Mouse (Mus musculus) T-helper 1 cell (primary cell): ENCODE data around the gene Dnase2b.

ENCODE experiments used
- in situ Hi-C: fragments of 300-600 bp; cut with MboI, MseI; formaldehyde crosslinking; loops from one replicate; pipeline ENCODE4 v1.15.1; 2025; ENCODE audit warnings: high pct_unique_total_duplicates

Dnase2b gene

GRCm38 (mm10) chr3:146570939-146571338 lies 44.5 kb downstream of the Dnase2b start:
- in situ Hi-C loops, result no loop called here

DNA sequence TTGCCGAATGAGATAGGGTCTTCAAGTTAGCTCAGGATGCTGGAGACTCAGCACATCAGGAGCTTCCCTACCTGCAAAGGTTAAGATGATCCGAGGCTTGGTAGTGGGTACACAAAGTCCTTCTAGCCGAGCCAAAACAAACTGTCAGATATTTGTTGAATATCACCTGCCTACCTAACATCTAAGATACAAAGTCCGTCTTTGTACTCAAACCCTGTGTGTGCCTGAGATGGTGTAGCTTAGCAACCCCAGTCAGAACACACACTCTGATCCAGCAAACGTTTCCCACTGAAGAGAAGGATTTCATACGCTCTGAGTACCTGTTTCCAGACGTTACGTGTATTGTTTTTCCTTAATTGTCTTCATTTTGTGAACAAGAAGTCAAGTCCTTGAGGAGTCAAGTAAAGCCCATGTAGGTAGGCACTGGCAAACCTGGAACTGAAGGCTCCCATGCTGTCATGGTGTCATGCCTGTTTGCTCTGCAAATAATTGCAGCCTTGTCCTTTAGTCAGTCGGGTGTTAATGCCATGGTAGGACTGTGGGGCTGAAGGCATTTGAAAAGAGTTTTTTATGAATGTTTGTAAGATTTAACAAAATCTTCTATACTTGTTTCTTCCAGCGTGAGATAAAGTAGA lies 45.1 kb downstream of the Dnase2b start, which contains the start of gene Uox:
Uox (plus strand) TSS at position 279 of the 635 bp plus-strand sequence.
- in situ Hi-C loops, result no loop called here

DNA sequence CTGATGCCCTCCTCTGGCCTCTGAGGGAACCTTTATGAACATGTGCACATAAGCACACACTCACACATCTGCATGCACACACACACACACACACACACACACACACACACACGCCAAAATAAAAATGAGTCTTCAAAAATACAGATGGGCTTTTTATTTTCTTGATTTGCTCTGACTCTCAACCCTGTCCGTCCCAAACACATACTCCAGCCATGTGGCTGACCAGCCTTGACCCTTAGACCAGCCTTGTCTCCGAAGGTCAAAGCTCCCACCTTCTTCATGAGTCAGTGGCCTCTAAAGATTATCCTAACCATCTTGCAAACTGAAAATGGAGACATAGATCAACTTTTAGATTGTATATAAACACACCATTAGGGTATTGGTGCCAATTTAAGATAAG lies 45.8 kb downstream of the Dnase2b start:
- in situ Hi-C loops, result loop anchor here (10.0 kb wide), 2 partner anchors 225 to 345 kb away; no protein-coding TSS in a partner anchor

DNA sequence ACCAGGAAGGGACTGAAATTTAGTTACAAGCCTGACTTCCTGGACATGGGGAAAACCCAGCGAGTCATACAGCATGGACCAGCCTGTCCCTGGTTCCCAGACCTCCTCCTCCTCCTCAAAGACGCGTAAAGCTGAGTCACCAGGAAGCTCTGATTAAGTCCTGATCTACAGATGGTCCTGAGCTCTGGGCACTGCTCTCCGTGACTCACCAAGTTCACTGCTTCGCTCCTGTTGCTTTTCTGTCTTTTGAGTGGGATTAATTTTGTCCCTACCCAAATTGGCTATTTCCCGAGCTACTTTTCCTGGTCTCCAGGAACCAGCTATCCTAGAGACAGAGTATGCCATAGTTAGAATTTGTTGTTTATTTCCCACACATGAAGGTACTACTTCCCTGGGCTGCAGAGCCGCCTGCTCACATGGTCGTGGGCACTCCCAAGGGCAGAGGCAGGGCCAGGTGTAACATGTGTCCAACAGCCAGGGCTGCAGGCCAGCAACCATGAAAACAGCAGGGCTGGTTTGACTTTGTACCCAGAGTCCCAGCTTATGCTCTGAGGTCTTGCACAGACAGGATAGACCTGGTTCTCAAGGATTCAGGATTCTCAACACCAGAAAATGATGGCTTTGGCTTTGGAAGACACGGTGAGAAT lies 47.4 kb downstream of the Dnase2b start:
- in situ Hi-C loops, result loop anchor here (10.0 kb wide), 2 partner anchors 227 to 347 kb away; no protein-coding TSS in a partner anchor

- in situ Hi-C loops, result loop anchor here (10.0 kb wide), 2 partner anchors 227 to 347 kb away; no protein-coding TSS in a partner anchor
Measured at GRCm38 (mm10) chr3:146567366-146567765, 48.0 kb downstream of the Dnase2b start.

DNA sequence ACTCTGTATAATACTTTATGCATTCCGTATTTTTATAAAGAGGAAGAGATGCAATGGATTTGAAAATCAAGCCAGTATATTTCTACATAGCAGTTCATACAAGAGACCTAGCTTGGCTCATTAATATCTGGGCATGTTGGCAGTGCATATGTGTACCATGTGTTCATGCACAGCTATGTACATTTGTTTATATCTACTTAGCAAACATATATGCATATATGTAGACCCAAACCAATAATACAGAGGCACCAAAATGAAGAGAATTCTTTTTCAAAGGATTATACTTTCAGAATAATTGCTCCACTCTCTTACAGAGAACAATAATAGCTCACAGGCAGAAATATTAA lies 50.4 kb downstream of the Dnase2b start:
- in situ Hi-C loops, result loop anchor here (10.0 kb wide), 2 partner anchors 230 to 350 kb away; no protein-coding TSS in a partner anchor

DNA sequence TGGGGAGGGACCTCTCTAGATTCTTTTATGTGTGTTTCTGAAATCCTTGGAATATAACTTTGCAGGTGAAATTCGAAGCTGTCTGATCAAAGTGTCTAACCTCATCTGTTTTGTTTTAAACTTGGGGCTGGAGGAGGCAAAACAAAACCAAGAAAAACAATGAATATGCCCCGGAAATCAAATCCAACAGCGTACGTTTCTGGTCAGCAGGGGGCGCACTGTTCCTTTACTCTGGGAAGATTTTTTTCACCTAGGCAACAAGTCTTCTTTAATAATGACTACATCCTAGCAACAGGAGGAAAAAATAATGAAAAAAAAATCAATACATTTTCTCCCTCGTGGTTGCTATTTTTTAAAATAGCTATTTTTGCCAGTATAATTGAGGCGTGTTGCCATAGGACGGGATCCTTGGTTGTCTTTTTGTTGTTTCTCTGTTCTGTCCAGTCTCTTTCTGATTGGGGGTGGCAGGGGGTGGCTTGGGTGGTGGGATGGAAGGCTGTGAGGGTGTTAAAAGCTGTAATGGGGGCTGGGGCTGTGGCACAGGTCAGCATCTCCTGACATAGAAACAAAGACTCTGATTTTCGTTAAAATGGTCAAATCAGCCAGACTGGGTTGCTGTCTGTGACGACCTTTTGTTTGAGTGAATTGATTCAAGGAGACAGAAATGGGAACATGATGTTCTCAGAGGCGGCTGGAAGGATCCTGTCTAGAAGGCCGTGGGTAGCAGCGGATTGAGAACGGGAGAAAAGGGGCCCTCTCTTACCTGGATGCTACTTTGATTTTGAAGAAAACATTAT lies 50.9 kb downstream of the Dnase2b start:
- in situ Hi-C loops, result loop anchor here (10.0 kb wide), 2 partner anchors 230 to 350 kb away; no protein-coding TSS in a partner anchor

DNA sequence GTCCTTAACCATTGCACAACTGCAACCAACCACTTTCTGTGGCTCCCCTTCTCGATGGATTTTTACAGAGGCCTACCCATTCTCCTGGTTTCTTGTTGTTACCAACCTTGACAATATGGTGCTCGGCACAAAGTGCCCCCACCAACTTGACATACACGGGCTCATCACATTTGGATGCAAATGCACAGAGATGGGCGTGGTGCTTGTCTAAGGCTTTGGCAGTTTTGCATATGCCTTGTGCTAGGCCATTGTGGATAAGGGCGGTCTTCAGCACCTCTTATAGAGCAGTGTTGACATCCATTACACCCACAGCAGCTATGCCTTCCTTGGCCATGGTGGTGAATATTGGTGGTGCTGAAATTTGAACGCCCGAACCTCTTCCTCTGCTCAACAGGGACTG lies 52.5 kb downstream of the Dnase2b start:
- in situ Hi-C loops, result loop anchor here (10.0 kb wide), 2 partner anchors 232 to 352 kb away; no protein-coding TSS in a partner anchor

- in situ Hi-C loops, result no loop called here
Measured at GRCm38 (mm10) chr3:146557507-146557906, 57.9 kb downstream of the Dnase2b start.

GRCm38 (mm10) chr3:146556567-146556966 lies 58.8 kb downstream of the Dnase2b start:
- in situ Hi-C loops, result no loop called here

- in situ Hi-C loops, result no loop called here
Measured at GRCm38 (mm10) chr3:146554816-146555215, 60.6 kb downstream of the Dnase2b start.

GRCm38 (mm10) chr3:146543632-146544031 lies 71.8 kb downstream of the Dnase2b start:
- in situ Hi-C loops, result no loop called here

GRCm38 (mm10) chr3:146540521-146541273 lies 74.7 kb downstream of the Dnase2b start:
- in situ Hi-C loops, result no loop called here

DNA sequence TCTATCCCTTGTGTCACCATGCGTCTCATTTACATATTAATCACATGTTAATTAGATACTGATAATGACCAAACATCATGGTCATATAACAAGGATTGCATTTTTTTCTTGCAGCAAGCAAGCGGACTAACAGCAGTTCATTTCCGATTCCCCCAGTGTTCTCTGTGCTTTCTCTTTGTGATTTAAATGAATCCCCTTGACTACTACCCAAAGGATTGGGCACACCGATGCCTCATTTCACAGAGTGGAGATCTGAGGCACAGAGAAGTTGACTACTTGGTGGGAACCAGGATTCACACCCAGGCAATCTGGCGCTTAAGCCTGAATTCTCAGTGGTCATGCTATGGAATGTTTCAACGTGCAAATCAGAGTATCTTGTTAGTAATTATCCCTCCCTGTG lies 80.4 kb downstream of the Dnase2b start:
- in situ Hi-C loops, result no loop called here
